Mouse (Mus musculus): ENCODE results near the gene Gpr107.
A peak's percentile ranks its signal among the peaks of the same experiment; 100 is the strongest.

DNA sequence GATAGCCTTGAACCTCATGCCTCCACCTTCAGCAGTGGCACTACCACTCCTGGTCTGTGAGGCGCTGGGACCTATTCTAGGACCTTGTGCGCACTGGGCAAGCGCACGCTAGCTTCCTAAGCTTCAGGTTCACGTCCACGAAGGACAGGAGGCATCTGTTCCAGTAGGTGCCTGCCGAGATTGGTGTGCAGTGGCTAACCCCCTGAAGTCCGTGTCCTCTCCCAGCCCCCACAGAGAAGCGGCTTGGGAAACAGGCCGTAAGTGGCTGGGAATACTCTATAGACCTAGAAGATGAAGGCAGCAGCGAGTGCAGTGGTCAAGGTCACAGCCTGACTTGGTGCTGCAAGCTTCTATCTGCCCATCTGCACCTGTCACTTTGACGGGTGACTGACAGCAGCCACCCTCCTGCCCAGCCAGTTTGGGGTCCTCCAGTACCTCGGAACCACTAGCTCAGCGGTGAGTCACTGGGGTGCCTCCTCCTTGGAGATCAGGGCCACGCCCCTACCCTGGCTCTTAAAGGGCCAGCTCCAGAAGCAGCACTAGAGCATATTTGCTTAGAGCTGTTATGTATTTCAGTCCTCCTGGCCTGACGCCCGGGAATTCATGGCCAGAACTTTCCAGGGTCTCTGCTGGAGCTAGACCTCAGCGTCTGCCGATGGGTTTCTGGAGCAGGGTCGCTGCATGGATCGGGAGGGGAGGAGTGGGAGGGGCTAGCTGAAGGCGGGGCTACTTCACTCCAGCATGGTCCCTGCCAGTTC, 106.7 kb downstream of the Gpr107 start:
- TF ChIP-seq MYOG (IDR thresholded peaks at IDR 0.05; ENCODE audit: control insufficient read depth in 1 of 3, insufficient read depth in 1 of 3, insufficient read length in 2 of 3, low read depth in 2 of 3) (peak in 1 of 3 experiments; percentile 75), POLR2AphosphoS2 (IDR thresholded peaks at IDR 0.05; ENCODE audit: insufficient read length, low read depth) (no peak), MYOD1 (IDR thresholded peaks at IDR 0.05; ENCODE audit: control insufficient read depth in 1 of 3, insufficient read length in 2 of 3, low read depth in 2 of 3) (peak in 2 of 3 experiments; percentile 71 to 96), POLR2A (IDR thresholded peaks at IDR 0.05; ENCODE audit: insufficient read length, low read depth) (peak; percentile 50), E2F4 (IDR thresholded peaks at IDR 0.05; ENCODE audit: insufficient read depth) (no peak), USF1 (IDR thresholded peaks at IDR 0.05; ENCODE audit: low read depth) (no peak), MAX (IDR thresholded peaks at IDR 0.05; ENCODE audit: low read depth) (no peak), REST (IDR thresholded peaks at IDR 0.05; ENCODE audit: insufficient read depth, insufficient read length) (no peak), CEBPB (IDR thresholded peaks at IDR 0.05; ENCODE audit: insufficient read depth, poor library complexity, severe bottlenecking) (no peak), SRF (IDR thresholded peaks at IDR 0.05; ENCODE audit: control insufficient read depth, insufficient read length, low read depth) (no peak)

Data from myocyte (in vitro differentiated cells).